Mouse (Mus musculus): Measurements from ENCODE around the gene Zfp281. TPM values are rescaled to one million over a fixed set of nuclear protein-coding genes. Genes with fewer than 3 reads are reported as not detected.

Gene Zfp281
- polyA plus RNA-seq, 1 experiment = 17.0 TPM

DNA sequence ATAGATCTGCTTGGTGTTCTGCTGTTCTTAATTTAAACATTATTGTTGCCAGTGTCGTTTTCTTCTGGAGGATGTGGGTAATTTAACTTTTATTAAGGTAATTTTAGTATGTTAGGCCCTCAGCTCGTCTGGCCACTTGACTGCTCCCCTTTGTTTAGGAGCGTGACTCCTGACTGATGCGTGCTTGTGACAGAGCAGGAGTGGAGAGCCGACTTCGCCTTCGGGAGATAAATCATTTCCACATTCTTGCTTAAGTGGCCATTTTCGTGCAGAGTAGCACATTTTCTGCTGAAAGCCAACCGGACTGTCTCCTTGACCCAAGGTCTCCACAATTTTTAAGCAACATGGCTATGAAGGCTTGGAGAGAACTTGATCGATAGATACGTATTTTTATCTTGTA is 29.7 kb downstream of the Zfp281 start:
- no peak for DNase-seq (ENCODE audit: extremely low spot score in 1 of 2, low spot score in 1 of 2)

- DNase-seq (ENCODE audit: extremely low spot score in 1 of 2, low spot score in 1 of 2) = no peak
Observed at GRCm38 (mm10) chr1:136656619-136657018, 31.9 kb downstream of the Zfp281 start.

DNA sequence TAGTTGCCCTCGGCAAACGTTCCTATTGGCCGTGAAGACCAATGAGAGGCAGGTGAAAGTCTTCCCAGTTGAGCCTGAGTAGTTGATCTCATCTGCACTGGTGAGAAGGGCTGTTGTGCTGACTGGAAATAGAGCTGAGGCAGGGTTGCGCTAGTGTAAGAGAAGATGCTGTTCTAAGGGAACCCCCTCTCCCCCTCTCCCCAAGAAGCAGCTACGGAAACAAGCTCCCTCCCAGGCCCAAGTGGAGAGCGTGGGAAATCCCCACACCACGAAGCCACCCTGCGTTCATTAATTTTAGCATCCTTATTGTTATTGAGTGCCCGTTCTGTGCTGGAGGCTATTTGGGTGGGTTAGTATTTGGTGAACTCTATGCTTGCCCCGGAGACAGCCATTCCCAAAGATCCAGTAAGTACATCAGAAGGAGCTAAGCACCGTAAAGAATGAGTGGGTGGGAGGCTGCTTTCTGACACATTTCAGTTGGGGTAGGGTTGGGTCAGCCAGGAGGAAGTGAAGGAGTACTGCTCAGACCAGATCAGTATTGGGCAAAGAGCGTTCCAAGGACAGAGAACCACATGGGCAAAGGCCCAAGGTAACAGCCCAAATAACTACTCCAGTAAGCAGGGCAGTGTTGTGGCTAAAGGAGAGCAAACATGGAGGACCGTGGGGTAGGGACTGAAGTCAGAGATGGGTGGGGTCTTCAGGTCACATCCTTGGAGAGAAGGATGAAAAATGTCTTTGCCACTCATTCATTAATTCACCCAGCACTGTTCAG is 33.9 kb downstream of the Zfp281 start:
- no peak for DNase-seq (ENCODE audit: extremely low spot score in 1 of 2, low spot score in 1 of 2)

DNA sequence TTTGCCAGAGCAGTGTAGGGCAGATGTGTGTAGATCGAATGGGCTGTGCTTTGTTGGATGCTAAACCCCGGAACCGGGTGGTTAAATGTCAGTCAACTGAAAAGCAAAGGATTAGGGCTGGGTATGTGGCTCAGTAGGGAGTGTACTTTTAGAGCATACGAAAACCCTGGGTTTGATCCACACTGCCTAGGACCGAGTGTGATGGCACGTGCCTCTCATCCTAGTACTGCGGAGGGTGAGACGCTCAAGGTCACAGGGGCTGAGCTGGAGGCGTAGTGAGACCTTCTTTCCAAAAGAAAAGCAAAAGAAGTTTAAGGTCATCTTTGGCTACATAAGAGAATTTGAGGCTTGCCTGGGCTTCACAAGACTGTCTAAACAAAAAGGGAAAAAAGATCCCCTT is 34.6 kb downstream of the Zfp281 start:
- DNase-seq (ENCODE audit: extremely low spot score in 1 of 2, low spot score in 1 of 2) = no peak

DNA sequence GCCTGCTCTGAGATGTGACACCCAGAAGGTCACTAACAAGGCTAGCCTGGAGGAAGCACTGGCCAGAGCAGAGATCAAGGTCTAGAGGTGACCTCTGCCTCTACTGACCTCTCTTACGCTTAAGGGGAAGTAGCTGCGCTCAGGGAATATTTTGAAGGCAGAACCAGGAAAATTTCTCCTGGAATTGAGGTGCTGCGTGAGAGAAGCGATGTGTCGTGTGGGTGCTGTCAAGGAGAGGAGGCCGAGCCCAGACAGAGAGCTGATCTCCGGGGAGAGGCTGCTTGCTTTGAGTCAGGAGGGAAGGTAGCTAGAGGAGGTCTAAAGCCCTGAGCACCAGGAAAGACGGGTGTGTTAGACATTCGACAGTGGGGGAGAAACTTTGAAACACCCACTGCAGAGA is 35.2 kb downstream of the Zfp281 start:
- no peak for DNase-seq (ENCODE audit: extremely low spot score in 1 of 2, low spot score in 1 of 2)

DNA sequence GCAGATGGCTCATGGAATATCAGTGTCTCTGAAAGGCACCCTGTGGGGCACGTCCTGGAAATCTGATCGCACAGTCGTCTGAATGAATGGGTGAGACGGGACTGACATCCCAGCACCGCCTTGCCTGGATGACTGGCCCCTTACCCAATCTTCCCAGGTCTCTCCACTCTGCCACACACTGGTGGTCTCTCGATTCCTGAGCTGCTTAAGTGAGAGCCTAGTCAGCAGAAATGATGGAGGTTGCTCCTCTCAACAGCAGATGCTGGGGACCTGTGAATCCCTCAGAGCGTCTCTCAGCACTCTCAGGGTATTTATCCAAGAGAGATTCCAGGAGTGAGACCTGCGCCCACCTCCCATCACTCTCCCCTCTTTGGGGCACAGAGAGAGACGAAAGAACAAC is 36.8 kb downstream of the Zfp281 start:
- no peak for DNase-seq (ENCODE audit: extremely low spot score in 1 of 2, low spot score in 1 of 2)

GRCm38 (mm10) chr1:136661939-136662563 is 37.4 kb downstream of the Zfp281 start:
- DNase-seq (ENCODE audit: extremely low spot score in 1 of 2, low spot score in 1 of 2) = no peak

GRCm38 (mm10) chr1:136664921-136665582 is 40.4 kb downstream of the Zfp281 start:
- no peak for DNase-seq (ENCODE audit: extremely low spot score in 1 of 2, low spot score in 1 of 2)

DNA sequence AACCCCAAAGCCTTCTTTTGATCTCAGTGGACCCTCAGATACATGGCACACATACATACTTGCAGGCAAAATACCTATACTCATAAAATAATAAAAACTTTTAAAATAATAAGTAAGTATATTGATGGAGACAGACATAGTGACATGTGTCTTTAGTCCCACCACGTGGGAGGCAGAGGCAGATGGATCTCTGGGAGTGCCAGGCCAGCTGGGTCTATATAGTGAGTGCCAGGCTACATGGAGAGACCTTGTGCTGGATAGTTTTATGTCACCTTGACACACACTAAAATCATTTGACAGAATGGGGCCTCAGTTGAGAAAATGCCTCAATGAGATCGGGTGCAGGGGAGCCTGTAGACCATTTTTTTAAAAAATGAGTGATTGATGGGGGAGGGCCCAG is 41.8 kb downstream of the Zfp281 start:
- DNase-seq (ENCODE audit: extremely low spot score in 1 of 2, low spot score in 1 of 2) = no peak

DNA sequence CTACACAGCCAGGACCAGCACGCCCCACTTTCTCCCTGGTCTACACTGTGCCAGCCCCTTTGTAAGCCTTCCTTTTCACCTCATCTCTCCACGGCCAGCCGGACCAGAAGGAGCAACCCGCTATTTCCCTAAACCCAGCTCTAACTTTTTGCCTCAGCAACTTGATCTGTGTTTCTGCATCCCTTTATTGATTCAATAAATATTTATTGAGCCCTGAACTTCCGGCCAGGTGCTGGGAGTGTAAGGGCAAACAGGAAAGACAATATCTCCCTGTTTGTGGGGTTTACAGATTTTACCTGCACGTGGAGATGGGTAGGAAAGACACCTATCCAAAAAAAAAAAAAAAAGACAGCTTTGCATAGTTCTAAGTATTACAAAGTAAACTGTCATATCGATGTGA is 45.2 kb downstream of the Zfp281 start:
- no peak for DNase-seq (ENCODE audit: extremely low spot score in 1 of 2, low spot score in 1 of 2)

- DNase-seq (ENCODE audit: extremely low spot score in 1 of 2, low spot score in 1 of 2) = no peak
Observed at GRCm38 (mm10) chr1:136670421-136670820, 45.7 kb downstream of the Zfp281 start.

DNA sequence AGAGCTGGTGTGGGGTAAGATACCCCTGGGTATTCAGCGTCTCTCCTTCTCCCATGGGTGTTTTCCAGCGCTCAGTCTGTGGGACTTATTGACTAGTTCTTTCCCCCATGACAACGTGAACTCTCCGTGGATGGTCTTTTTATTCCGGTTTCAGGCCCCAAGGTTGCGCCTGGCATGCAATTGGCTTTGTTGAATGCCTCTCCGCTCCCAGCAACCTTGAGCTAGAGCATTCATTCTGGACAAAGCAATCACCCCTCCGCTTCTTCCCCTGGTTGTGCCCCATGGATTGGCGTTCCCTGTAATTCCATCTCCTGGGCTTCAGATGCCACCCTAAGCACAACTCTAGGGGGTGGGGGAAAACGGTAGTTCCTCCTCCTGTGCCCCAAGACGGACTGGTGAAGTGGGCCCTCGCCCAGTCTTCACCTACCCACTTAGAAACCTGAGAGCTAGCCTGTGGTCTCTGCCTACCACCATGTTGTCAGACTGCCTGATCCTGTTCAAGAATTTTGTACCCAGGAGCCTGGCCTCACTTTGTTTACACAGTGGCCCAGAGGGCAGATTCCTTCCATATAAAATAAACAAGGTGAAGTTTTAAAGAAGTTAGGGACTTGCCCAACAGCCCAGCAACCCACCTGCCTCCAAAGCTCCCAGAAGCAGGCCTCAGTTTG is 47.2 kb downstream of the Zfp281 start:
- DNase-seq (ENCODE audit: extremely low spot score in 1 of 2, low spot score in 1 of 2) = no peak

DNA sequence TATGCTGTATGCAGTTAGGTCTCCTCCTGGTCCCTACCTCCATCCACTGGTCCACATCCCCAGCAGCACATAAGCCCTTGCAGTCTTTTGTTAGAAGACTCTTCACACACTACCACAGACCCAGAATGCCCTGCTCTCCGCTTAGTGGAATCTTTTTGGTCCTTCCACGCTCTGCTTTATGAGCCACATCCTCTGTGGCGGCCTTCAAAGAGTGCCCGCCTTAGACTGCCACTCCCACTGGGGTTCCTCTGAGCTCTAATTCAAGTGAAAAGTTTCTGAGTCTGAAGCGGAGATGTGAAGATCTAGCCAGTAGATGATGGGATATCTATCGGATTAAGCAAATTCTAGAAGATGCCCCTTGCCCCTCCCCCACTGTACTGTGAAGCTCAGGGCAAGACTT is 47.9 kb downstream of the Zfp281 start:
- DNase-seq (ENCODE audit: extremely low spot score in 1 of 2, low spot score in 1 of 2) = no peak

- no peak for DNase-seq (ENCODE audit: extremely low spot score in 1 of 2, low spot score in 1 of 2)
Observed at GRCm38 (mm10) chr1:136673293-136673692, 48.6 kb downstream of the Zfp281 start.

DNA sequence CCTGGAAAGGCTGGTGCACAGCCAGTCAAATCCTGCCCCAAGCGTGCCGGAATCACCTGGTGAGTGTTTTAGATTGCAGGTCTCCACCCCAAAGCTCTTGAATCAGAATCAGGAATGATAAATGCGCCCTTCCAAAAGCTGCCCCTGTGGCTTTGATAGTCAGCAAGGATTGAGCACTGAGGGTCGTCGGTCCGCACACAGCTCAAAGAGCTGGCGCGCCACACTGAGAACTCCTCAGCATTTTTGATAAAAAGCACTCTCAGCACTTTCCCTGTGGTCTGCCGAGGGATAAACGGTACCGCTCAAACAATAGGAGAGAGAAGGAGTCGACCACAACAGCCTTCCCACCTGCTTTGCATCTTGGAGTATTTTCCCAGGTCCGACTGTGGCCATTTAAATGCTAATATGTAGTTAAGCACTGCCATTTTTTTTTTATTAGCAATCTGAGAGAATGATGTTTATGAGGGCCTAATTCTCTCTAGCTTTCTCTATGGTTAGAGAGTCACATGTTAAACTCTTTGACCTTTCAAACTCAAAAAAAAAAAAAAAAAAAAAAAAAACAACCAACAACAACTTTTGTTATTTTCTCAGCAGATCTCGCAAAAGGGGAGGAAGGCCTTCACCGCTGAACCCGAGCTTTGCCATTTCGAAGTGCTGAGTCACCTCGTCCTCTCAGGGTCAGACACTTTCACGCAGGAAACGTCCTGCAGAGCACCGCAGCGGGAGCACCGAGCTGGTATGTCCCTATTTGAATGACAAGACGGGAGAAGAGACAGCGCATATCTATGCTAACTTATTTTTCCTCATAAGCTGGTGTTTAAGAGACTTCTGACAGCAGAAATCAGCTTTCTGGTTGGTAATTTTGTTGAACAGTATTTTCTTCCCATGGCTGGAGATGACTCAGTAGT is 50.1 kb downstream of the Zfp281 start:
- no peak for DNase-seq (ENCODE audit: extremely low spot score in 1 of 2, low spot score in 1 of 2)

DNA sequence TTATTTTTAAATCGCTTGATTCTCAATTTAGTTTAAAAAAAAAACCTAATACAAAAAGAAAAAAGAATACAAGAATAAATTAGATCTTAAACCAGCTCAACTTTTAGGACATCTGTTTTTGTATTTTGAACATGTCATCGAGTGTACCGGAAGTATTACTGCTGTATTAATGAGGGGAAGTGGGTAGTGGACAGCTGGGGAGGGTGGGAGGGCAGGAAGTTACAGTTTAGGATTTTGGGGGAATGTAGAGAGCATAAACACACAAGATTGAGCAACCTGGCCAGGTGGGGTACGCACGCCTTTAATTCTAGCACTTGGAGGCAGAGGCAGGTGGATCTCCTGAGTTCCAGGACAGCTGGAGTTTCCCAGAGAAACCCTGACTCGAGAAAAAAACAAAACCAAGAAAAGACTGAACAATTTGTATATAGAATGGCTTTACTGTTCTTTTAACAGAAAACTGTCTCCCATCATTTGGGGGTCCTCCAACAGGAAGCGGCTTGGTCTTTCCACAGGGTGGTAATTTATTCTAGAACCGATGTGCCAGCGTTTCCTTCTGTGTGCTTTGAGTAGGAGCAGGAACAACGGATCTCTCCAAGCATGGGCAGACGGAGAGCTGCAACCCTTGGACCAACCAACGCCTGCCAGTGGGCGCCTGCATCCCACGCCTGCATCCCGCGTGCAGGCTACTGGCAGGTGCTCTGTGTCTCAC is 51.2 kb downstream of the Zfp281 start:
- DNase-seq (ENCODE audit: extremely low spot score in 1 of 2, low spot score in 1 of 2) = no peak

DNA sequence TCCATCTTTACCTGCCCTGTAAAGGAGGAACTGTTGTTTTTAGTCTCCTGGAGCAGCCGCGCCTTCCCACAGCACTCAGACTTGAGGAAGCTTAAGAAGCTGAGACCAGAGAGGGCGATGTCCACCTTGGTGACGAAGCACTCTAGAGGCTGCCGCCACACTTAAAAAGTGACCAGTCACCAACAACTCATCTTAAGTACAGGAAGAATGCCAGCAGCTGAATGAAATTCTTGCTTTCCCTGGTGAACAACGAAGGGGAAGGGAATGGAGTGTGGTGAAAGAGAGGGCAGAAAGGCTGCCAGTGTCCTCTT is 51.7 kb downstream of the Zfp281 start:
- DNase-seq (ENCODE audit: extremely low spot score in 1 of 2, low spot score in 1 of 2) = no peak

- DNase-seq (ENCODE audit: extremely low spot score in 1 of 2, low spot score in 1 of 2) = no peak
Observed at GRCm38 (mm10) chr1:136677847-136678325, 53.2 kb downstream of the Zfp281 start.

DNA sequence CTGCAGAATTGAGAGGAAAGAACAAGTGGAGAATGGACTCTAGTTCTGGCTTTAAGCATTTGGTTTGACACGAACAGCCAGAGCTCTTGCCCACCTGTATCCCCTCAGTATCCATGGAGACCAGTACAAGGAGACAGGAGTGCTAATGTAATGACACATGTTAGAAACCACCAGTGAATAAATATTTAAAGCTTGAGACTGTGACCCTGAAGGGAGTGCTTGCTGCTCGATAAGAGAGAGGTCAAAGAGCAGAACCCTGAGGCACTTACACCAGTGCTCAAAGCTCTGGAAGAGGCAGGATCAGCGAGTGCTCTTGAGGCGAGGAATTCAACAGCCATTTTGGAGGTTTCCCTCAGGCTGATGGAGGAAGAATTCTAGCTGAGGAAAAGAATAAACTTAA is 54.1 kb downstream of the Zfp281 start:
- no peak for DNase-seq (ENCODE audit: extremely low spot score in 1 of 2, low spot score in 1 of 2)
